Mouse (Mus musculus): ENCODE measurements at regions not wholly inside any gene's neighbourhood (a gene's known extent, or its start where the extent isn't known, plus 50 kb on each side); places are given as distances from the start of the nearest gene placed in this dataset.

- DNase-seq (ENCODE audit: low spot score), result peak; percentile 36
These were observed 56.3 kb upstream of the Mctp2 start for GRCm38 (mm10) chr7:72362690-72363089.

GRCm38 (mm10) chr7:72391323-72391722 lies 84.9 kb upstream of the Mctp2 start:
- DNase-seq (ENCODE audit: low spot score), result no peak

- DNase-seq (ENCODE audit: low spot score), result no peak
These were observed 93.6 kb upstream of the Mctp2 start for GRCm38 (mm10) chr7:72400056-72400455.

DNA sequence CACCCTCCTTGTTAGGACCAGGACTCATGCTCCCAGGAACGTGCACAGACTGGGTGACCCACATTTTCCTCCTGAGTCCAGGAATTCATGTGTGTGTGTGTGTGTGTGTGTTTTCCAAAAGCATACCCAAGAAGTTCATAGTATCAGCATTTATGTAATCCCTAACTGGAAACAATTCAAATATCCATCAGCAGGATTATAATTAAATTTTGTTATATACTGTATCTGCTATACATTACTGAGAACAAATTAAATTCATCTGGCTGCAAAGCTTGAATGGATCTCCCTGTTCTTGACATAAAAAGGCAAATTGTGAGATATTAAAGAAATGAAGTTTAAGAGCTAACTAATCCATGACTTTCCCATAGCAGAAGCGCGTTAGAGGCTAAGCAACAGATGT lies 99.7 kb upstream of the Mctp2 start:
- no peak for DNase-seq (ENCODE audit: low spot score)

DNA sequence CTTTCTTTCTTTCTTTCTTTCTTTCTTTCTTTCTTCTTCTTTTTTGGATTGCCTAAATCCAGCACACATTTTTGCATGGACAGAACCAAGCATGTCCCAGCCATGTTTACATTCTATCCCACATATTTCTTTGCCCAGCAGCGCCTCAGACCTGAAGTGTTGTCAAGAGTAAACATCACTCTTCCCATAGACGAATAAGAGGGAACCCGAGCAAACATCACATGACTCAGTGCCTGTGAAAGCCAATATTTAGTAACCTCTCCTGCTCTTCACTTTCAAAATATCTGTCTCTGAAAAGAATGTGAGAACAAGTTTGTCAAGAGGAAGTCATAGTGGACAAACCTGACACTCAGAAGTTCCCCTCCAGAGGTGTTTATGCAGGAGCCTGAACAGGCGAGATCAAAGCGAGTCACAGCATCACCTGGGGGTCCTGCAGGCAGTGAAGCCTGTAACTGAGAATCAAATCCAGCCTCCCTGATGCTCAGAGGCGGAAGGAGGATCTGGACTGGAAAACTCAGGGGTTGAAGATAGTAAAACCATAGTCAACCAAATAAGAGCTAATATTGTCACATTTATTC lies 102.1 kb upstream of the Mctp2 start:
- no peak for DNase-seq (ENCODE audit: low spot score)

DNA sequence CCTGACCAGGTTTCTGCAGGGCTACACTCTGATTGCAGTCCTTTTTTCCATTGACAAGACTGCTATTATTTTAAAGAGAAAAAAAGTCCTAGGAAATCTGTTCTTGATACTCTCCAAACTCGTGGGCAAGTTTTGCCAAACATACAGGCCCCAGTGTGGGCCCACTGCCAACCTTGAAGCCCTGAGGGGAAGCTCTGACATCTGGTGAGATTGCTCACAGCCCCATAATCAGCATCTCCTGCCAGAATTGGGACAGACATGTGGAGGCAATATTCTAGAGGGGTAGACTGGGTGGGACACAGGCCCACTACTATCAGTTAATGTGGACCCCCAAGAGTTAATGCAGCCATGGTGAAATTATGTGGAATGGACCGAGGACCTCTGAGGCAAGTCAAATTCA lies 132.1 kb upstream of the Mctp2 start:
- no peak for DNase-seq (ENCODE audit: low spot score)

GRCm38 (mm10) chr7:72442001-72442400 lies 135.6 kb upstream of the Mctp2 start:
- no peak for DNase-seq (ENCODE audit: low spot score)

GRCm38 (mm10) chr7:72444016-72444415 lies 137.6 kb upstream of the Mctp2 start:
- DNase-seq (ENCODE audit: low spot score), result no peak

- DNase-seq (ENCODE audit: low spot score), result no peak
These were observed 138.4 kb upstream of the Mctp2 start for GRCm38 (mm10) chr7:72444792-72445191.

DNA sequence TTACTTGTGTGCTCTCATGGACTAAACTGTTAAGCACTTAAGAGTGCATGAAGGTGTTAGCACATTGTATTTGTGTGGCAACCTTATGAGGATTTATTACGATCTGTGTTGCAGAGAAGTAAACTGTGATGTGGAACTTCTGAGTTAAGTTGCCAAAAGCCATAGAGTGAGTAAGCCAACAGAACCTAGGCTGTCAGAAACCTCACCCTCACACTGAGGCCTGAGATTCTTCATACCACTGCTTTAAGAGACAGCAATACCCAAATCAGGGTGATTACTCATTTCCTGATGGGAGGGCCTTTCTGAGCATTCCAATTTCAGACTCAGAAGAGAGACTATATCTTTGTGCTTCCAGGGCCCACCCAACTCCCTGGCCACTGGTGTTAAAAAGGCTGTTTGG lies 140.5 kb upstream of the Mctp2 start:
- no peak for DNase-seq (ENCODE audit: low spot score)

DNA sequence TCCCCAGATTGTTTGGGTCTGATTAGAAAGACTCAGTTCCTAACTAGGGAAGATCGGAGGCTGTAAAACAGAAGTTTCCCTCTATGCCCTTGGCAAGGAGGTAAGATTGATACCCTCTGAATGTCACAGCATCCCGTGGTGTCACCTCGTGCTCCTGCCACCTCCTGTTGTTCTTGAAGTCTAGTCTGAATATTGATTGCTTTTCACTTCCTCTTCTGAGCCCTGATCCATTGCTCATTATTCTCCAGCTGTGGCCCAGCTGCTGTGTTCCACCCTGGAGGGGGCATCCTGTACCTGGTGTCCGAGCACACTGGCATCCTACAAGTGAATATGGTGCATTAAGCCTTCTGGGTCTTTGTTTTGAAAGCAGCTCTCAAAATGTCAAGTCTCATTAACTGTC lies 156.6 kb upstream of the Mctp2 start:
- DNase-seq (ENCODE audit: low spot score), result no peak

DNA sequence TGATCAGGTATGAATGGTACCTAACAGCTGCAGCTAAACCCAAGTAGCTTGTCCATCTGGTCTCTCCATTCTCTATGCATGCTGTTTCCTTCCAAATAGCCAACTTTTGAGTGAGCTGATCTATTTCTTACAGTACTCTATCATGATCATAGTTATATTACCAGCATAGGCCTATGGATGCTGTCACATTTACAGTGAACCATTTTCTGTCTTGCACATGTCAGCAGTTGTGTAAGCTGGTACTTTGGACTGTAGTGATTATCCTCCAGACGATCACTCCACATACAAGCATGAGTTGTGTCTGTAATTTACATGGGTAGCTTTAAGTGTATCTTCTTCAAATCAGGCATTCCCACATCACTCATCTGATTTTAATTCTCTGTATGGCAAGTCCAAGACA lies 158.2 kb upstream of the Mctp2 start:
- DNase-seq (ENCODE audit: low spot score), result no peak

GRCm38 (mm10) chr7:72469691-72470090 lies 163.3 kb upstream of the Mctp2 start:
- no peak for DNase-seq (ENCODE audit: low spot score)

DNA sequence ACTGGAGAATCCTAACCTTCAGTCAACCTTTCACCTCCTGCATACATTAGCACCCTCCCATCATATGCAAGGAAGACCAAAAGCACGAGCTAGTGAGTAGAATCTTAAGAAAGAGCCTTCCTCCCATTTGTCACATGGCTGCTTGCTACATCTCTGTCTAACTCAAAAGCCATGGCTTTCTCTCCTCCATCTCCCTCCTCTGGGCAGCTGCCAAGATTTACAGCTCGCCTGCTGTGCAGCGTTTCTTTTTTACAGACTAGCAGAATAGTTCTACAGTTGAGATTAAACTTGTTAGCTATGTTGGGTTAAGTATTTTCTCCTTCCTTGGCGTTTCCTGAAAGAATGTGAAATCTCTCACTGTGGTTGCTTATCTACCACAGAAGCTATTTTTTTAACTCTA lies 168.3 kb upstream of the Mctp2 start:
- no peak for DNase-seq (ENCODE audit: low spot score)

GRCm38 (mm10) chr7:72478936-72479335 lies 172.5 kb upstream of the Mctp2 start:
- no peak for DNase-seq (ENCODE audit: low spot score)

DNA sequence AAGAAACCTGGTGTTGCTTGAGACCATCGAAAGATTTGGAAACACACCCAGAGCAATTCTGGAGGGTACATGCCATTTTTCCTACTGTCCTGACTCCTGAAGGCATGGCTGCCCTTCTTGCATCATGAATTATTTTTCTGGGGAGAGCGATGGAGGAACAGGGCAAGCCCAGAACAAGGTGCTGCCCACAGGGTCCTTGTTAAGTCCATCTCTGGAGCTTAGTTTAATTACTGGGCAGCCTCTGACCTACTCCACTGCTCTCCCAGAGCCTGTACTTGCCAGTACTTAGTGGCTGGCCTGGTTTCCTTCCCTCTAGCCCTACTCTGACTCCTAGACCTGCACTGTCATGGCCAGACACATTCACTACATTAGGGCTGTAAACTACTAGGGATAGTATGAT lies 174.9 kb upstream of the Mctp2 start:
- no peak for DNase-seq (ENCODE audit: low spot score)

DNA sequence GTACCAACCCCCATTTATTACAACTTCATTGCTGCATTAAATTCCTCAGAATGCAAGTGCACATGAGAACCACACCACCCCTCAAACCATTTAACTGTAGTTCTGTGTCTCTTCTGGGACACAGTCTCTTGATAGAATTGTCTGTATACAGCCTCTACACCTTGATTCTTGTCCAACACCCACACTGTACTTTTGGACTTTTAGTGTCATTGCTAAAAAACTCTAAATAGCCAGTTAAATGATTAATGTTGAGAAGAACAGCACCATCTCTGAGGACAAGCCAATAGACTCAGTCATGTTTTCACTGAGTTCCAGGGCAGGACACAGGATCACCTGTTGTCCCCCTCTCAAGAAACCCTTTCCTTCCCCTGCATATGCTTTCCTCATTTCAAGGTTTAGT lies 183.8 kb upstream of the Mctp2 start:
- DNase-seq (ENCODE audit: low spot score), result no peak

- no peak for DNase-seq (ENCODE audit: low spot score)
These were observed 186.9 kb upstream of the Mctp2 start for GRCm38 (mm10) chr7:72493292-72493691.

- no peak for DNase-seq (ENCODE audit: low spot score)
These were observed 190.7 kb upstream of the Mctp2 start for GRCm38 (mm10) chr7:72496933-72497631.

DNA sequence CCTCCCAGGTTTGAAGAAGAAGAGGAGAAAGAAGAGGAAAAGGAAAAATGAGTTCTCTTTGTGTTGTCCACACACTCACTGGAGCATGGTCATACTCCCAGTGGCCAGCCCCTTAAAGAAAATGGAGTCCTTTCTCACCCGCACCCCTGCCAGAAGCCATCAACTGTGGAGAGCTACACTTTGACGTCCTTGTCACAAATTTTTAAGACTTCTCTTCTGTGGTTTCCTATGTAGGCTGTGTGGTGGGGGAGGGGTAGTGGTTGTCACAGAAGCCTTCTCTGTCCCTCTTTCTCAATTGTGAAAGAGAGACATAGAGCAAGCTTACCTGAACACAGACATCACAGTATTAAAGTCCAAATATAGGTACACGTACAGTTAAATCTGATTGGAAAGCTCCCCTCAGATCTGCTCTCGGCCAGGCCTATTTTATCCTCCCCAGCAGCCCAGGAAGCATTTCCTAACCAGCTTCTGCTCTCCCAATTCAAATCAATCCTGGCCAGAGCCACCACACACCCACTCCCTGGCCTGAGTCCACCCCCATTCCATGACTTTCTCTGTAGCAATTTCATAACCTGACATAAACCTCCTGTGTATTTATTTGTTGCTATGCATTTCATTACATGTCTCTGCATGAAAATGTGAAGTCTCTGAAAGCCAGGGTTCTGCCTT lies 192.3 kb upstream of the Mctp2 start:
- DNase-seq (ENCODE audit: low spot score), result no peak

- DNase-seq (ENCODE audit: low spot score), result no peak
These were observed 193.4 kb upstream of the Mctp2 start for GRCm38 (mm10) chr7:72499788-72500187.

- DNase-seq (ENCODE audit: low spot score), result no peak
These were observed 193.8 kb upstream of the Mctp2 start for GRCm38 (mm10) chr7:72500190-72500589.

- DNase-seq (ENCODE audit: low spot score), result no peak
These were observed 194.6 kb upstream of the Mctp2 start for GRCm38 (mm10) chr7:72500996-72501395.

- DNase-seq (ENCODE audit: low spot score), result no peak
These were observed 195.0 kb upstream of the Mctp2 start for GRCm38 (mm10) chr7:72501431-72501830.
